Mouse (Mus musculus) T-cell, adult 2 months (primary cell): ENCODE results near the gene Cwc22.
"Not testable (repeated sequence)": the region's sequence is repeated elsewhere in the genome, so short reads cannot be mapped to it uniquely, and the experiment has no call there.

ENCODE experiments used
- DNase-seq: peaks from one replicate; pipeline ENCODE4 v3.0.0; 2022; ENCODE audit warnings: low spot score

The Cwc22 gene

GRCm38 (mm10) chr2:77897558-77897899 lies 48.6 kb downstream of the Cwc22 start:
- no peak for DNase-seq

GRCm38 (mm10) chr2:77896843-77897557 lies 49.2 kb downstream of the Cwc22 start:
- no peak for DNase-seq

- DNase-seq, result not testable (repeated sequence)
Observed at GRCm38 (mm10) chr2:77895906-77896570, 50.1 kb downstream of the Cwc22 start.

- no peak for DNase-seq
Observed at GRCm38 (mm10) chr2:77894896-77895295, 51.3 kb downstream of the Cwc22 start.

- DNase-seq, result no peak
Observed at GRCm38 (mm10) chr2:77893505-77893904, 52.7 kb downstream of the Cwc22 start.

GRCm38 (mm10) chr2:77892573-77892972 lies 53.6 kb downstream of the Cwc22 start:
- no peak for DNase-seq

- DNase-seq, result no peak
Observed at GRCm38 (mm10) chr2:77890836-77891438, 55.2 kb downstream of the Cwc22 start.

GRCm38 (mm10) chr2:77889949-77890348 lies 56.2 kb downstream of the Cwc22 start:
- no peak for DNase-seq

- DNase-seq, result no peak
Observed at GRCm38 (mm10) chr2:77889401-77889800, 56.8 kb downstream of the Cwc22 start.

GRCm38 (mm10) chr2:77888826-77889225 lies 57.3 kb downstream of the Cwc22 start:
- DNase-seq, result no peak

- no peak for DNase-seq
Observed at GRCm38 (mm10) chr2:77888056-77888455, 58.1 kb downstream of the Cwc22 start.

GRCm38 (mm10) chr2:77887166-77887565 lies 59.0 kb downstream of the Cwc22 start:
- DNase-seq, result no peak

GRCm38 (mm10) chr2:77885491-77886130 lies 60.6 kb downstream of the Cwc22 start:
- DNase-seq, result no peak

- DNase-seq, result no peak
Observed at GRCm38 (mm10) chr2:77885036-77885435, 61.1 kb downstream of the Cwc22 start.

- DNase-seq, result no peak
Observed at GRCm38 (mm10) chr2:77884491-77884890, 61.7 kb downstream of the Cwc22 start.

GRCm38 (mm10) chr2:77882961-77883360 lies 63.2 kb downstream of the Cwc22 start:
- no peak for DNase-seq

- no peak for DNase-seq
Observed at GRCm38 (mm10) chr2:77881301-77882199, 64.6 kb downstream of the Cwc22 start.

GRCm38 (mm10) chr2:77880351-77880750 lies 65.8 kb downstream of the Cwc22 start:
- no peak for DNase-seq

GRCm38 (mm10) chr2:77879736-77880135 lies 66.4 kb downstream of the Cwc22 start:
- DNase-seq, result no peak

GRCm38 (mm10) chr2:77877156-77877855 lies 68.9 kb downstream of the Cwc22 start:
- DNase-seq, result no peak

GRCm38 (mm10) chr2:77876331-77876730 lies 69.8 kb downstream of the Cwc22 start:
- no peak for DNase-seq
